Comparison of ENCODE assay signal across 9 mouse cellular contexts in genomic region chr3:84190513-84191061, GRCm38 (mm10). TPM values are rescaled to one million over a fixed set of nuclear protein-coding genes. Genes with fewer than 3 reads are reported as not detected.
DNase-seq lines count a peak whose midpoint lies in the region; ATAC-seq lines count a peak whose summit lies in the region.
"Had no signal": no experiment of that assay in that cellular context is flagged by ENCODE, and none has a peak within 500 bp of the region (broad histone marks: within the 10 kb centered on the region; RNA-seq: fewer than 3 reads in every experiment).

No protein-coding gene starts in this region.

- H3K9ac ChIP-seq in heart, embryonic 13.5 days = peak overlapping the region; percentile 81
- H3K9ac ChIP-seq in limb, embryonic 12.5 days (replicated peaks) = peak overlapping the region; percentile 34
- H3K9ac ChIP-seq in midbrain, embryonic 14.5 days (replicated peaks; ENCODE audit: low read length) = 0 out of 2 replicates have a peak overlapping the region, but pooled peaks have one; percentile 26

- no peaks in the 10 kb centered on the region for H3K36me3 ChIP-seq in heart, embryonic 13.5 days
- H3K36me3 ChIP-seq in limb, embryonic 12.5 days = peaks cover 4% of the 10 kb centered on the region; the same call in 1 of the 2 replicates
- H3K36me3 ChIP-seq in midbrain, embryonic 14.5 days (ENCODE audit: control insufficient read depth, insufficient read depth, low read length) = peaks cover 68% of the 10 kb centered on the region

- H3K27me3 ChIP-seq in heart, embryonic 13.5 days (replicated peaks) = peaks cover 11% of the 10 kb centered on the region
- H3K27me3 ChIP-seq in limb, embryonic 12.5 days = peaks cover 32% of the 10 kb centered on the region
- H3K27me3 ChIP-seq in midbrain, embryonic 14.5 days (ENCODE audit: control insufficient read depth, insufficient read depth, low read length) = no peaks in the 10 kb centered on the region

- ATAC-seq in heart, embryonic 13.5 days (ENCODE audit: extremely low read depth, insufficient number of reproducible peaks, low FRiP score, low TSS enrichment) = no peak
- 0 out of 2 replicates have a peak, but pooled peaks have one; percentile 21 for ATAC-seq in limb, embryonic 12.5 days (ENCODE audit: insufficient number of reproducible peaks, insufficient read depth, low FRiP score, low TSS enrichment, low read depth)
- ATAC-seq in midbrain, embryonic 14.5 days (ENCODE audit: low FRiP score, low TSS enrichment) = peak; percentile 43; the same call in 1 of the 2 replicates

- peak overlapping the region; percentile 76 for H3K4me2 ChIP-seq in heart, embryonic 13.5 days
- peak overlapping the region; percentile 60 for H3K4me2 ChIP-seq in limb, embryonic 12.5 days
- H3K4me2 ChIP-seq in midbrain, embryonic 14.5 days (ENCODE audit: low read length) = peak overlapping the region; percentile 10; the same call in 1 of the 2 replicates

- H3K9me3 ChIP-seq in heart, embryonic 13.5 days = no peaks in the 10 kb centered on the region
- no peaks in the 10 kb centered on the region for H3K9me3 ChIP-seq in limb, embryonic 12.5 days
- H3K9me3 ChIP-seq in midbrain, embryonic 14.5 days (ENCODE audit: control insufficient read depth, low read length) = no peaks in the 10 kb centered on the region

- H3K4me3 ChIP-seq in heart, embryonic 13.5 days = peak overlapping the region; percentile 66
- H3K4me3 ChIP-seq in limb, embryonic 12.5 days (replicated peaks) = peak overlapping the region; percentile 39
- no peak overlapping the region for H3K4me3 ChIP-seq in midbrain, embryonic 14.5 days (replicated peaks; ENCODE audit: low read depth, low read length)
- H3K4me3 ChIP-seq: erythroblast, embryonic 14.5 days had no signal

- H3K4me1 ChIP-seq in heart, embryonic 13.5 days = peaks cover 11% of the 10 kb centered on the region
- H3K4me1 ChIP-seq in limb, embryonic 12.5 days (replicated peaks) = peaks cover 15% of the 10 kb centered on the region; the same call in 1 of the 2 replicates
- peaks cover 7% of the 10 kb centered on the region; the same call in 1 of the 2 replicates for H3K4me1 ChIP-seq in midbrain, embryonic 14.5 days (ENCODE audit: control insufficient read depth, insufficient read depth, low read length)

- H3K27ac ChIP-seq in heart, embryonic 13.5 days (replicated peaks) = peak overlapping the region; percentile 5; the same call in 1 of the 2 replicates
- H3K27ac ChIP-seq in limb, embryonic 12.5 days = no peak overlapping the region
- H3K27ac ChIP-seq in midbrain, embryonic 14.5 days (replicated peaks; ENCODE audit: low read depth, low read length) = no peak overlapping the region; the same call in 1 of the 2 replicates

- 2% methylated on average over 41 of the region's 41 CpGs for WGBS in heart, embryonic 13.5 days
- 8% methylated on average over 41 of the region's 41 CpGs for WGBS in limb, embryonic 12.5 days
- 21% methylated on average over 41 of the region's 41 CpGs for WGBS in midbrain, embryonic 14.5 days

- peak; percentile 34 to 36 for DNase-seq in cerebellum, postnatal 25 days
- DNase-seq in cerebellum, adult 9-11 months = no peak
- peak; percentile 69 for DNase-seq in adrenal gland, postnatal 25 days
- DNase-seq in midbrain, embryonic 14.5 days = peak; percentile 47
- peak; percentile 9 for DNase-seq in yolk sac, embryonic 10.5 days (ENCODE audit: low spot score)
- no peak for DNase-seq in frontal cortex, postnatal 10 days (ENCODE audit: low spot score in 2 of 2)

RNA-seq across cellular contexts. Expression of gene Gm6525, which starts 16.7 kb away (rescaled TPM):
- total RNA-seq in adrenal gland, postnatal 25 days (2021) = 0.30 TPM in 1 of 2 replicates, not detected in the other
- 0.24 and 0.28 TPM in 2 replicates for polyA plus RNA-seq in heart, embryonic 13.5 days (2015; fragmentation: Nextera tagmentation; extraction: Ambion mirVana)
- polyA plus RNA-seq in limb, embryonic 12.5 days (2016; fragmentation: Nextera tagmentation; extraction: Ambion mirVana) = 0.35 and 0.88 TPM in 2 replicates
- 3.1 and 3.2 TPM in 2 replicates for polyA plus RNA-seq in midbrain, embryonic 14.5 days (2014; fragmentation: Nextera tagmentation; extraction: Ambion mirVana)
- polyA plus RNA-seq: erythroblast, embryonic 14.5 days had no signal

RNA-seq across cellular contexts. Expression of gene Mnd1, which starts 35.0 kb away (rescaled TPM):
- 18.7 and 18.8 TPM in 2 replicates for total RNA-seq in adrenal gland, postnatal 25 days (2021)
- 7.6 and 9.2 TPM in 2 replicates for polyA plus RNA-seq in heart, embryonic 13.5 days (2015; fragmentation: Nextera tagmentation; extraction: Ambion mirVana)
- polyA plus RNA-seq in limb, embryonic 12.5 days (2016; fragmentation: Nextera tagmentation; extraction: Ambion mirVana) = 14.0 TPM in 2 replicates
- 1.2 and 1.7 TPM in 2 replicates for polyA plus RNA-seq in midbrain, embryonic 14.5 days (2014; fragmentation: Nextera tagmentation; extraction: Ambion mirVana)

Comparison
In these comparisons a context has a peak if more than half of its experiments do, and no peak if none do; other contexts are left out.
1. DNase-seq: peak in cerebellum, postnatal 25 days (2 of 2), adrenal gland, postnatal 25 days (single experiment), midbrain, embryonic 14.5 days (single experiment) and yolk sac, embryonic 10.5 days (single experiment); none in cerebellum, adult 9-11 months (single experiment) and frontal cortex, postnatal 10 days (0 of 2).
2. H3K4me2 ChIP-seq: peak in every context shown above with its lines; median percentile 76 in heart, embryonic 13.5 days; 60 in limb, embryonic 12.5 days; 10 in midbrain, embryonic 14.5 days.
3. H3K9ac ChIP-seq: peak in every context shown above with its lines; median percentile 81 in heart, embryonic 13.5 days; 34 in limb, embryonic 12.5 days; 26 in midbrain, embryonic 14.5 days.